Mouse (Mus musculus): ENCODE measurements around the gene Rmdn3. TPM values are rescaled to one million over a fixed set of nuclear protein-coding genes. Genes with fewer than 3 reads are reported as not detected.

Rmdn3 gene
- polyA plus RNA-seq, 1 experiment from 2014 or later: 28.4 TPM

DNA sequence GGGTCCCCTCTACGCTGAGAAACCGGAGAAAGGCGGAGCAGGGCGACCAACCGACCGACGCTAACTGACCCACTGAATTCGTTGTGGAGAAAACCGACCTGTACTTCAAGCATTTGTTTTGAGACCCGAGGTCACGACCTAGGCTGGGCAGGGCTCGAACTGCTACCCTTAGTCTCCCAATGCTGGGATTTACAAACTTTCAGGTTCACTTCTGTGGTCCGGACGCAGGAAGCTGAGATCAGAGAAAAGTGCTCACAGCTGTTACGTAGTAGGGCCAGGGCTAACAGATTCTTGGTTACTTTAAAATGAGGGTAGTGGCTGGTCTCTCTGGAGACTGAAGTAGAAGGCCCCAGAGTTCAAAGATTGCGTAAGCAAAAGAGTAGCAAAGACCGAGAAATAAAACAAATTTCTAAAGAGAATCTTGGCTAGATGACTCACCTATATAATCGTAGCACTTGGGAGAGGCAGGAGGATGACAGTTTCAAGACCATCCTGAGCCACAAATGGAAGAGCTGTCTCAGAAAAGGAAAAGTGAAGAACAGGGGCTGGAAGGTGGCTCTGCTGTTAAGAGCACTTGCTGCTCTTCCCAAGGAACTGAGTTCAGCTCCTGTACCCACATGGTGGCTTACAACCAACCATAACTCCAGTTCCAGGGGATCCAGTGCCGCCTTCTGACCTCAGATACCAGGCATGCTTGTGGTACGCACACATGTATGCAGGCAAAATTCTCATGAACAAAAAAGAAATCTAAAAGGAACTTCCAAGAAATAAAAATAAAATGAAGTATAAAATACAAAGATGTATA is 43.5 kb downstream of the Rmdn3 start:
- Histone ChIP-seq H3K4me1 (ENCODE audit: insufficient read depth, low read depth, low read length) (no peaks in the 10 kb centered on the region), H3K9me3 (ENCODE audit: low read length) (no peaks in the 10 kb centered on the region), H3K4me2 (replicated peaks; ENCODE audit: low read depth, low read length) (peak overlapping the region; percentile 98), H3K27ac (ENCODE audit: low read length) (no peak overlapping the region), H3K9ac (replicated peaks; ENCODE audit: low read depth) (0 out of 2 replicates have a peak overlapping the region, but pooled peaks have one; percentile 45), H3K36me3 (ENCODE audit: insufficient read depth, low read length) (no peaks in the 10 kb centered on the region), H3K27me3 (replicated peaks; ENCODE audit: insufficient read depth, low read length) (no peaks in the 10 kb centered on the region), H3K4me3 (ENCODE audit: low read depth, low read length) (peak overlapping the region; percentile 60)
- 5% methylated on average over 20 of the region's 20 CpGs for WGBS
- peak; percentile 4 for DNase-seq (ENCODE audit: low spot score)
- TF ChIP-seq CTCF (IDR thresholded peaks at IDR 0.05) (no peak), EP300 (IDR thresholded peaks at IDR 0.05) (no peak)
- ATAC-seq: no peak; the same call in 1 of the 2 replicates

DNA sequence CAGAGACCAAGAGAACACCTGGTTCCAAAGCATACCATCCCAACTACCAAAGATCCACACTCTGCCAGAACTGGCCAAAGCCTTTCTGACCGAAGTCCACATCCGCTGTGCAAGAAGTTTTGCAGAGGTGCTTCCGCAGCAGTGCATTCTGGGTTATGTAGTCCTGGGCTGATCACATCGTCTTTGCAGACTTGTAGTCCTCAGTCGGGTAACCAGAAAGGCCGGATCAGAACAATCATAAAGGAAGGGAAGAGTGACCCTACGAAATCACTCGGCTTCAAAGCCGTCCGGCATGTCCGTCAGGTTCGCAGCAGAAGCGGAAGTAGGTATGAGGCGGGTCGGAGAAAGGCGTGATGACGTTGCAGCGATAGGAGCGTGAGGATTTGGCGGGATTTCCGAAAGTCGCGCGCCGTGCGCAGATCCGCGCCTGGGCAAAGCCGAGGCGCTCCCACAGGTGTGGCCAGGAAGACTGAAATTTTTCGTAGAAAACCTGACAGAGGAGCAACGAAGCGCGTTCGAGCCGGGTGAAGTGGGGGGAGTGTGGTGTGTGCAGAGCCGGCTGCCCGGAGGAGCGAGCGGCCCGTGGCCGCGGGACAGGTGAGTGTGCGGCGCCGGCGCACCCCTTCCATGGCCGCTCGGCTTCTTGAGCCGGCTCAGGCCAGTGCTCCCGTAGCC is 44.3 kb downstream of the Rmdn3 start, which contains the start of gene Rad51:
Gene Rad51, plus strand, starts transcription at position 356 of the 675 bp plus-strand sequence.
- no peaks in the 10 kb centered on the region for H3K9me3 ChIP-seq (ENCODE audit: low read length)
- peak within 1 kb of the TSS; percentile 93 for H3K27ac ChIP-seq (ENCODE audit: low read length)
- DNase-seq (ENCODE audit: low spot score) (peak; percentile 95), ATAC-seq (peak; percentile 95)
- H3K4me3 ChIP-seq (ENCODE audit: low read depth, low read length): peak within 1 kb of the TSS; percentile 60
- peak within 1 kb of the TSS; percentile 45 for H3K9ac ChIP-seq (replicated peaks; ENCODE audit: low read depth)
- H3K4me2 ChIP-seq (replicated peaks; ENCODE audit: low read depth, low read length): peak within 1 kb of the TSS; percentile 98
- no peak for TF ChIP-seq CTCF (IDR thresholded peaks at IDR 0.05)
- no peak for TF ChIP-seq EP300 (IDR thresholded peaks at IDR 0.05)
- H3K36me3 ChIP-seq (ENCODE audit: insufficient read depth, low read length): no peaks in the 10 kb centered on the region
- H3K4me1 ChIP-seq (ENCODE audit: insufficient read depth, low read depth, low read length): no peaks in the 10 kb centered on the region
- under 1% methylated on average over 51 of the region's 51 CpGs for WGBS
- H3K27me3 ChIP-seq (replicated peaks; ENCODE audit: insufficient read depth, low read length): no peaks in the 10 kb centered on the region

DNA sequence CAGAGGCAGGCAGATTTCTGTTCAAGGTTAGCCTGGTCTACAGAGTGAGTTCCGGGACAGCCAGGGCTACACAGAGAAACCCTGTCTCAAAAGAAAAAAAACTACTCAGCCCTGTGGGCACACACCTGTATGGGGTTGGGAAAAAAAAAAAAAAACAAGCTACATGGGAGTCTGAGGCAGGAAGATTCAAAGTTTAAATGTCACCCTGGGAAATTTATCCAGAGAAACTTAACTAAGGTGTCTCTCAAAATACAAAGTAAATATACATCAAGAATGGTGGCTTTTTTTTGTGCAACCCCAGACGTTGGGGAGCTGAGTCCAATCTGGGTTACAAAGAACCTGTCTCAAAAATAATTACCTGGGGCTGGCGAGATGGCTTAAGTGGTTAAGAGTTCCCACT is 45.8 kb downstream of the Rmdn3 start:
- no peaks in the 10 kb centered on the region for H3K4me1 ChIP-seq (ENCODE audit: insufficient read depth, low read depth, low read length)
- DNase-seq (ENCODE audit: low spot score) (no peak), ATAC-seq (no peak)
- H3K27me3 ChIP-seq (replicated peaks; ENCODE audit: insufficient read depth, low read length): no peaks in the 10 kb centered on the region
- no peak overlapping the region for H3K27ac ChIP-seq (ENCODE audit: low read length)
- H3K4me3 ChIP-seq (ENCODE audit: low read depth, low read length): no peak overlapping the region
- 84% methylated on average over 3 of the region's 3 CpGs for whole genome bisulfite sequencing
- TF ChIP-seq CTCF (IDR thresholded peaks at IDR 0.05) (no peak), EP300 (IDR thresholded peaks at IDR 0.05) (no peak)
- no peak overlapping the region for H3K9ac ChIP-seq (replicated peaks; ENCODE audit: low read depth)
- H3K9me3 ChIP-seq (ENCODE audit: low read length): no peaks in the 10 kb centered on the region
- no peaks in the 10 kb centered on the region for H3K36me3 ChIP-seq (ENCODE audit: insufficient read depth, low read length)
- H3K4me2 ChIP-seq (replicated peaks; ENCODE audit: low read depth, low read length): no peak overlapping the region

DNA sequence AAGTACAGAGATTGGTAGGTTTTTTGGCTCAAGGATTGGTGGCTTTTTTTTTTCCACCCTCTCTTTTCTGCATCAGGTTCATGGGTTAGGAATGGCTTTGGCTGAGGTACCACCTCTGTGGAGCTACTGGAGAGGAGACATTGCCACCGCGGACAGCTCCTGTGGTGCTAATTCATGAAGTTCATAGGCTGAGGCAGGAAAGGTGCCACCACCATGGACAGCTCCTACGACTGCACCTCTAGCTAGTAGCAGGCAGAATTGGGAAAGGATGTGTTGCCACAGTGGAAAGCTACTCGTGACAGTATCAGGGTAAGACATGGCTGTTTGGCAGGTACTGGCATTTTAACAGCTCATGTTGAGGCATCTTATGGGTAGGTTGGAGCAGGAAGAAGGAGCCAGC is 48.3 kb downstream of the Rmdn3 start:
- WGBS: 53% methylated on average over 4 of the region's 4 CpGs
- Histone ChIP-seq H3K9me3 (ENCODE audit: low read length) (no peaks in the 10 kb centered on the region), H3K4me1 (ENCODE audit: insufficient read depth, low read depth, low read length) (no peaks in the 10 kb centered on the region), H3K4me2 (replicated peaks; ENCODE audit: low read depth, low read length) (no peak overlapping the region), H3K9ac (replicated peaks; ENCODE audit: low read depth) (no peak overlapping the region), H3K27me3 (replicated peaks; ENCODE audit: insufficient read depth, low read length) (no peaks in the 10 kb centered on the region), H3K4me3 (ENCODE audit: low read depth, low read length) (no peak overlapping the region), H3K36me3 (ENCODE audit: insufficient read depth, low read length) (no peaks in the 10 kb centered on the region), H3K27ac (ENCODE audit: low read length) (no peak overlapping the region)
- no peak for ATAC-seq
- DNase-seq (ENCODE audit: low spot score): peak; percentile 27
- TF ChIP-seq EP300 (IDR thresholded peaks at IDR 0.05) (no peak), CTCF (IDR thresholded peaks at IDR 0.05) (no peak)

DNA sequence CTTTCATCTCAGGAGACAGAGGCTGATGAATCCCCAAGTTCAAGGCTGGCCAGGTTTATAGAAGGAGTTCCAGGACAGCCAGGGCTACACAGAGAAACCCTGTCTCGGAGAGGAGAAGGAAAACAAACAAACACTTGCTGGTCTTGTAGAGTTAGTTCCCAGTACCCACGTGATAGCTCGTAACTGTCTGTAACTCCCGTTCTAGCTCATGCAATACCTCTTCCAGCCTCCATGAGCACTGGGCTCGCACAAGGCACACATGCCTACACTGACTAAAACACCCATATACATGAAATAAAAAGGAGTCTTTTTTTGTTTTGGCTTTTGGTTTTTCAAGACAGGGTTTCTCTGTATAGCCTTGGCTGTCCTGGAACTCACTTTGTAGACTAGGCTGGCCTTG is 50.3 kb downstream of the Rmdn3 start:
- Histone ChIP-seq H3K4me2 (replicated peaks; ENCODE audit: low read depth, low read length) (no peak overlapping the region), H3K9ac (replicated peaks; ENCODE audit: low read depth) (no peak overlapping the region), H3K36me3 (ENCODE audit: insufficient read depth, low read length) (no peaks in the 10 kb centered on the region; the same call in 1 of the 2 replicates), H3K27ac (ENCODE audit: low read length) (no peak overlapping the region), H3K9me3 (ENCODE audit: low read length) (no peaks in the 10 kb centered on the region), H3K4me1 (ENCODE audit: insufficient read depth, low read depth, low read length) (no peaks in the 10 kb centered on the region), H3K27me3 (replicated peaks; ENCODE audit: insufficient read depth, low read length) (no peaks in the 10 kb centered on the region), H3K4me3 (ENCODE audit: low read depth, low read length) (no peak overlapping the region)
- TF ChIP-seq CTCF (IDR thresholded peaks at IDR 0.05): no peak
- no peak for TF ChIP-seq EP300 (IDR thresholded peaks at IDR 0.05)
- 73% methylated on average over 5 of the region's 5 CpGs for WGBS
- ATAC-seq: no peak
- no peak for DNase-seq (ENCODE audit: low spot score)

DNA sequence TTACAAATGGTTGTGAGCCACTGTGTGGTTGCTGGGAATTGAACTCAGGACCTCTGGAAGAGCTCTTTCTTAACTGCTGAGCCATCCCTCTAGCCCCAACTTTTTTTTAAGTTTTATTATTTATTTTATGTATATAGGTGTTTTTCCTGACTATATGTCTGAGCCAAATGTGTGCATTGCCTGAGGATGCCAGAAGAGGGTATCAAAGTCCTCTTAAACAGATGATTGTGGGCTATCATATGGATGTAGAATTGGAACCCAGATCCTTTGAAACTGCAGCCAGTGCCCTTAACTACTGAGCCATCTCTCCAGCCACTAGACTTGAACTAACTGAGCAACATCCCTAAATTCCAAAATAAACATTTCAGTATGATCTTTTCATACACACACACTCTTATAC is 55.3 kb downstream of the Rmdn3 start:
- no peak for ATAC-seq
- DNase-seq (ENCODE audit: low spot score): no peak
- no peak overlapping the region for H3K9ac ChIP-seq (replicated peaks; ENCODE audit: low read depth)
- H3K4me1 ChIP-seq (ENCODE audit: insufficient read depth, low read depth, low read length): no peaks in the 10 kb centered on the region
- no peak for TF ChIP-seq CTCF (IDR thresholded peaks at IDR 0.05)
- TF ChIP-seq EP300 (IDR thresholded peaks at IDR 0.05): no peak
- no peaks in the 10 kb centered on the region for H3K9me3 ChIP-seq (ENCODE audit: low read length)
- H3K36me3 ChIP-seq (ENCODE audit: insufficient read depth, low read length): no peaks in the 10 kb centered on the region; the same call in 1 of the 2 replicates
- no peak overlapping the region for H3K4me3 ChIP-seq (ENCODE audit: low read depth, low read length)
- H3K27me3 ChIP-seq (replicated peaks; ENCODE audit: insufficient read depth, low read length): no peaks in the 10 kb centered on the region
- H3K4me2 ChIP-seq (replicated peaks; ENCODE audit: low read depth, low read length): no peak overlapping the region
- H3K27ac ChIP-seq (ENCODE audit: low read length): no peak overlapping the region

Other genes starting within 250 kb of the Rmdn3 start
- 20.8 and 22.0 TPM in 2 replicates for gene Chst14, start 230.5 kb downstream of the Rmdn3 start, polyA plus RNA-seq (2015; fragmentation: Nextera tagmentation; extraction: Ambion mirVana)
- 23.2 and 25.3 TPM in 2 replicates for gene Ccdc32, start 127.6 kb downstream of the Rmdn3 start, polyA plus RNA-seq (2015; fragmentation: Nextera tagmentation; extraction: Ambion mirVana)
- gene Rpusd2, start 122.2 kb downstream of the Rmdn3 start, polyA plus RNA-seq (2015; fragmentation: Nextera tagmentation; extraction: Ambion mirVana): 1.1 and 1.3 TPM in 2 replicates
- gene Knl1, start 109.9 kb downstream of the Rmdn3 start, polyA plus RNA-seq (2015; fragmentation: Nextera tagmentation; extraction: Ambion mirVana): 3.0 and 4.4 TPM in 2 replicates
- 4.2 and 5.1 TPM in 2 replicates for gene Rad51, start 44.2 kb downstream of the Rmdn3 start, polyA plus RNA-seq (2015; fragmentation: Nextera tagmentation; extraction: Ambion mirVana)
- 13.9 and 14.2 TPM in 2 replicates for gene Gchfr, start 10.7 kb upstream of the Rmdn3 start, polyA plus RNA-seq (2015; fragmentation: Nextera tagmentation; extraction: Ambion mirVana)
- 0.12 and 0.13 TPM in 2 replicates for gene Gm14137, start 17.5 kb upstream of the Rmdn3 start, polyA plus RNA-seq (2015; fragmentation: Nextera tagmentation; extraction: Ambion mirVana)
- 32.0 TPM in 2 replicates for gene Zfyve19, start 51.6 kb upstream of the Rmdn3 start, polyA plus RNA-seq (2015; fragmentation: Nextera tagmentation; extraction: Ambion mirVana)
- gene Dnajc17, start 51.8 kb upstream of the Rmdn3 start, polyA plus RNA-seq (2015; fragmentation: Nextera tagmentation; extraction: Ambion mirVana): 11.8 and 13.2 TPM in 2 replicates
- gene Ppp1r14d, start 72.9 kb upstream of the Rmdn3 start, polyA plus RNA-seq (2015; fragmentation: Nextera tagmentation; extraction: Ambion mirVana): 2.1 and 2.2 TPM in 2 replicates
- 53.7 and 54.8 TPM in 2 replicates for gene Spint1, start 80.3 kb upstream of the Rmdn3 start, polyA plus RNA-seq (2015; fragmentation: Nextera tagmentation; extraction: Ambion mirVana)
- 3.0 and 3.1 TPM in 2 replicates for gene Rhov, start 114.2 kb upstream of the Rmdn3 start, polyA plus RNA-seq (2015; fragmentation: Nextera tagmentation; extraction: Ambion mirVana)
- 11.1 and 11.4 TPM in 2 replicates for gene Vps18, start 131.7 kb upstream of the Rmdn3 start, polyA plus RNA-seq (2015; fragmentation: Nextera tagmentation; extraction: Ambion mirVana)
- 22.7 and 25.9 TPM in 2 replicates for gene Dll4, start 168.8 kb upstream of the Rmdn3 start, polyA plus RNA-seq (2015; fragmentation: Nextera tagmentation; extraction: Ambion mirVana)
- gene Chac1, start 194.2 kb upstream of the Rmdn3 start, polyA plus RNA-seq (2015; fragmentation: Nextera tagmentation; extraction: Ambion mirVana): 1.5 and 1.8 TPM in 2 replicates